Mouse (Mus musculus): Measurements from ENCODE around the gene Scgb1b24. TPM values are rescaled to one million over a fixed set of nuclear protein-coding genes. Genes with fewer than 3 reads are reported as not detected.

Scgb1b24 gene
- total and polyA plus RNA-seq, 3 experiments: not detected

Other genes starting within 250 kb of the Scgb1b24 start
- not detected in 2 replicates for gene Scgb2b21, start 223.3 kb upstream of the Scgb1b24 start, total RNA-seq (2012; rRNA removed)
- gene Scgb2b21, start 223.3 kb upstream of the Scgb1b24 start, total RNA-seq (2014; rRNA removed): not detected in 2 replicates
- not detected in 2 replicates for gene Scgb2b21, start 223.3 kb upstream of the Scgb1b24 start, polyA plus RNA-seq (2012; ENCODE audit: insufficient read length, low read depth)
- not detected in 2 replicates for gene Scgb2b24, start 4.5 kb upstream of the Scgb1b24 start, total RNA-seq (2012; rRNA removed)
- gene Scgb2b24, start 4.5 kb upstream of the Scgb1b24 start, total RNA-seq (2014; rRNA removed): not detected in 2 replicates
- not detected in 2 replicates for gene Scgb2b24, start 4.5 kb upstream of the Scgb1b24 start, polyA plus RNA-seq (2012; ENCODE audit: insufficient read length, low read depth)
- not detected in 2 replicates for gene Scgb2b26, start 201.2 kb downstream of the Scgb1b24 start, total RNA-seq (2012; rRNA removed)
- not detected in 2 replicates for gene Scgb2b26, start 201.2 kb downstream of the Scgb1b24 start, total RNA-seq (2014; rRNA removed)
- gene Scgb2b26, start 201.2 kb downstream of the Scgb1b24 start, polyA plus RNA-seq (2012; ENCODE audit: insufficient read length, low read depth): not detected in 2 replicates